ENCODE assay signal across 9 mouse cellular contexts in genomic region chr6:30547274-30547645, GRCm38 (mm10). TPM values are rescaled to one million over a fixed set of nuclear protein-coding genes. Genes with fewer than 3 reads are reported as not detected.
A peak's percentile ranks its signal among the peaks of the same experiment; 100 is the strongest.
DNase-seq lines count a peak whose midpoint lies in the region; ATAC-seq and TF ChIP-seq lines count a peak whose summit lies in the region.
"Had no signal": no experiment of that assay in that cellular context is flagged by ENCODE, and none has a peak within 500 bp of the region (broad histone marks: within the 10 kb centered on the region; RNA-seq: fewer than 3 reads in every experiment).

No protein-coding gene starts in this region.

- no peaks in the 10 kb centered on the region for H3K9me3 ChIP-seq in kidney, embryonic 14.5 days (ENCODE audit: control insufficient read depth, low read length)
- no peaks in the 10 kb centered on the region for H3K9me3 ChIP-seq in limb, embryonic 10.5 days (replicated peaks)

- TF ChIP-seq POLR2A in bone marrow macrophage, adult 2 months (IDR thresholded peaks at IDR 0.05; ENCODE audit: borderline replicate concordance, low read depth, low read length): no peak
- TF ChIP-seq POLR2A in embryonic fibroblast, embryonic 13.5 days (IDR thresholded peaks at IDR 0.05; ENCODE audit: low read depth, low read length): no peak

- H3K36me3 ChIP-seq in kidney, embryonic 14.5 days (ENCODE audit: control insufficient read depth, insufficient read depth, low read length): no peaks in the 10 kb centered on the region
- H3K36me3 ChIP-seq in limb, embryonic 10.5 days: peaks cover 11% of the 10 kb centered on the region

- no peak for DNase-seq in kidney, adult 9 months
- DNase-seq in limb, embryonic 10.5 days (ENCODE audit: low spot score): no peak
- DNase-seq in neural tube, embryonic 10.5 days (ENCODE audit: extremely low spot score, low spot score): peak; percentile 77
- no peak for DNase-seq in urinary bladder, postnatal 36 days (ENCODE audit: low spot score in 2 of 2)
- no peak for DNase-seq in B cell, adult 2 months

- H3K27me3 ChIP-seq in kidney, embryonic 14.5 days (ENCODE audit: control insufficient read depth, insufficient read depth, low read length): no peaks in the 10 kb centered on the region
- H3K27me3 ChIP-seq in limb, embryonic 10.5 days (ENCODE audit: low read depth, poor library complexity, severe bottlenecking): no peaks in the 10 kb centered on the region

- WGBS in kidney, embryonic 14.5 days: under 1% methylated on average over 17 of the region's 17 CpGs
- WGBS in limb, embryonic 10.5 days: 2% methylated on average over 17 of the region's 17 CpGs

- H3K4me1 ChIP-seq in kidney, embryonic 14.5 days (ENCODE audit: control insufficient read depth, insufficient read depth, low read length): peaks cover 57% of the 10 kb centered on the region
- peaks cover 6% of the 10 kb centered on the region for H3K4me1 ChIP-seq in bone marrow macrophage, adult 2 months (ENCODE audit: control insufficient read depth, insufficient read depth, low read length)
- H3K4me1 ChIP-seq in embryonic fibroblast, embryonic 13.5 days (ENCODE audit: control insufficient read depth, insufficient read depth, low read length): peaks cover 8% of the 10 kb centered on the region
- H3K4me1 ChIP-seq in limb, embryonic 10.5 days: peaks cover 99% of the 10 kb centered on the region

- H3K4me3 ChIP-seq in kidney, embryonic 14.5 days (ENCODE audit: low read length): peak overlapping the region; percentile 17
- peak overlapping the region; percentile 56 for H3K4me3 ChIP-seq in bone marrow macrophage, adult 2 months (ENCODE audit: insufficient read depth, low read length)
- H3K4me3 ChIP-seq in embryonic fibroblast, embryonic 13.5 days (ENCODE audit: insufficient read depth, low read length): no peak overlapping the region
- peak overlapping the region; percentile 47 for H3K4me3 ChIP-seq in limb, embryonic 10.5 days
- H3K4me3 ChIP-seq: myocyte had no signal

- peak overlapping the region; percentile 90 for H3K27ac ChIP-seq in kidney, embryonic 14.5 days (ENCODE audit: low read depth, low read length)
- H3K27ac ChIP-seq in bone marrow macrophage, adult 2 months (ENCODE audit: insufficient read depth, low read depth, low read length): no peak overlapping the region
- peak overlapping the region; percentile 78 for H3K27ac ChIP-seq in embryonic fibroblast, embryonic 13.5 days (ENCODE audit: insufficient read depth, low read length)
- peak overlapping the region; percentile 96 for H3K27ac ChIP-seq in limb, embryonic 10.5 days

- peak overlapping the region; percentile 36 for H3K4me2 ChIP-seq in kidney, embryonic 14.5 days (replicated peaks; ENCODE audit: low read depth, low read length)

- ATAC-seq in kidney, embryonic 14.5 days (ENCODE audit: low FRiP score, low TSS enrichment): no peak

- H3K9ac ChIP-seq in kidney, embryonic 14.5 days (ENCODE audit: low read depth, low read length): peak overlapping the region; percentile 47; the same call in 1 of the 2 replicates

- TF ChIP-seq CTCF in bone marrow macrophage, adult 2 months (IDR thresholded peaks at IDR 0.05; ENCODE audit: low read depth, low read length): no peak
- no peak for TF ChIP-seq CTCF in embryonic fibroblast, embryonic 13.5 days (IDR thresholded peaks at IDR 0.05; ENCODE audit: borderline replicate concordance, insufficient read depth, low read length)

RNA-seq across cellular contexts. Expression of gene Cpa2, which starts 5.9 kb away (rescaled TPM):
- polyA plus RNA-seq in kidney, embryonic 14.5 days (2014; fragmentation: Nextera tagmentation; extraction: Ambion mirVana): 22.7 and 29.8 TPM in 2 replicates
- polyA plus RNA-seq in bone marrow macrophage, adult 2 months (2012; ENCODE audit: insufficient read depth, insufficient read length, missing spikeins): not detected in 2 replicates
- 1.2 TPM in 1 of 2 replicates, not detected in the other for polyA plus RNA-seq in embryonic fibroblast, embryonic 13.5 days (2011; ENCODE audit: insufficient read length, low read depth, missing spikeins)
- 109 and 110 TPM in 2 replicates for polyA plus RNA-seq in limb, embryonic 10.5 days (2016; fragmentation: Nextera tagmentation; extraction: Ambion mirVana)
- polyA plus RNA-seq: myocyte had no signal

RNA-seq across cellular contexts. Expression of gene Cpa4, which starts 20.9 kb away (rescaled TPM):
- polyA plus RNA-seq in kidney, embryonic 14.5 days (2014; fragmentation: Nextera tagmentation; extraction: Ambion mirVana): 0.09 and 0.12 TPM in 2 replicates
- polyA plus RNA-seq in bone marrow macrophage, adult 2 months (2012; ENCODE audit: insufficient read depth, insufficient read length, missing spikeins): not detected in 2 replicates
- 1.5 and 2.1 TPM in 2 replicates for polyA plus RNA-seq in embryonic fibroblast, embryonic 13.5 days (2011; ENCODE audit: insufficient read length, low read depth, missing spikeins)
- polyA plus RNA-seq in limb, embryonic 10.5 days (2016; fragmentation: Nextera tagmentation; extraction: Ambion mirVana): 1.1 and 1.4 TPM in 2 replicates

RNA-seq across cellular contexts. Expression of gene Ssmem1, which starts 37.6 kb away (rescaled TPM):
- 0.51 TPM in 1 of 2 replicates, not detected in the other for polyA plus RNA-seq in kidney, embryonic 14.5 days (2014; fragmentation: Nextera tagmentation; extraction: Ambion mirVana)
- not detected in 2 replicates for polyA plus RNA-seq in bone marrow macrophage, adult 2 months (2012; ENCODE audit: insufficient read depth, insufficient read length, missing spikeins)
- polyA plus RNA-seq in embryonic fibroblast, embryonic 13.5 days (2011; ENCODE audit: insufficient read length, low read depth, missing spikeins): not detected in 2 replicates
- 0.38 and 0.59 TPM in 2 replicates for polyA plus RNA-seq in limb, embryonic 10.5 days (2016; fragmentation: Nextera tagmentation; extraction: Ambion mirVana)

RNA-seq across cellular contexts. Expression of gene Tmem209, which starts 37.7 kb away (rescaled TPM):
- 35.2 and 56.8 TPM in 2 replicates for polyA plus RNA-seq in kidney, embryonic 14.5 days (2014; fragmentation: Nextera tagmentation; extraction: Ambion mirVana)
- 23.9 and 31.8 TPM in 2 replicates for polyA plus RNA-seq in bone marrow macrophage, adult 2 months (2012; ENCODE audit: insufficient read depth, insufficient read length, missing spikeins)
- 68.8 and 84.7 TPM in 2 replicates for polyA plus RNA-seq in embryonic fibroblast, embryonic 13.5 days (2011; ENCODE audit: insufficient read length, low read depth, missing spikeins)
- 45.7 and 51.6 TPM in 2 replicates for polyA plus RNA-seq in limb, embryonic 10.5 days (2016; fragmentation: Nextera tagmentation; extraction: Ambion mirVana)

Comparison
In these comparisons a context has a peak if more than half of its experiments do, and no peak if none do; other contexts are left out.
1. RNA of gene Cpa2, which starts 5.9 kb away (polyA plus RNA-seq): 109 to 110 TPM in limb, embryonic 10.5 days and 22.7 to 29.8 TPM in kidney, embryonic 14.5 days; 1.2 TPM in embryonic fibroblast, embryonic 13.5 days and not detected in bone marrow macrophage, adult 2 months; every median in the first group is over 10 times any median in the second.